Mouse (Mus musculus): Measurements from ENCODE around the gene Gm20696. TPM values are rescaled to one million over a fixed set of nuclear protein-coding genes. Genes with fewer than 3 reads are reported as not detected.
A peak's percentile ranks its signal among the peaks of the same experiment; 100 is the strongest.

The Gm20696 gene
- polyA plus RNA-seq, 1 experiment from 2014 or later: 6.3 TPM

GRCm38 (mm10) chr6:99374448-99375271 lies 291.9 kb downstream of the Gm20696 start:
- no peak overlapping the region for H3K4me2 ChIP-seq (ENCODE audit: low read length)
- 46% methylated on average over 19 of the region's 19 CpGs for WGBS
- H3K36me3 ChIP-seq (ENCODE audit: control insufficient read depth, insufficient read depth): no peaks in the 10 kb centered on the region
- no peaks in the 10 kb centered on the region for H3K27me3 ChIP-seq (replicated peaks; ENCODE audit: control insufficient read depth, insufficient read depth, low read length)
- no peaks in the 10 kb centered on the region for H3K9me3 ChIP-seq (ENCODE audit: control insufficient read depth, low read length)
- peaks cover 40% of the 10 kb centered on the region for H3K4me1 ChIP-seq (replicated peaks; ENCODE audit: control insufficient read depth, insufficient read depth, low read length)
- ATAC-seq: no peak
- H3K4me3 ChIP-seq (replicated peaks; ENCODE audit: low read length): no peak overlapping the region
- H3K27ac ChIP-seq (ENCODE audit: low read length): no peak overlapping the region
- no peak overlapping the region for H3K9ac ChIP-seq (replicated peaks; ENCODE audit: low read depth, low read length)

- ATAC-seq: no peak
- Histone ChIP-seq H3K4me2 (ENCODE audit: low read length) (no peak overlapping the region), H3K4me1 (replicated peaks; ENCODE audit: control insufficient read depth, insufficient read depth, low read length) (peaks cover 34% of the 10 kb centered on the region), H3K9ac (replicated peaks; ENCODE audit: low read depth, low read length) (no peak overlapping the region), H3K9me3 (ENCODE audit: control insufficient read depth, low read length) (no peaks in the 10 kb centered on the region), H3K36me3 (ENCODE audit: control insufficient read depth, insufficient read depth) (no peaks in the 10 kb centered on the region), H3K4me3 (replicated peaks; ENCODE audit: low read length) (no peak overlapping the region), H3K27ac (ENCODE audit: low read length) (no peak overlapping the region), H3K27me3 (replicated peaks; ENCODE audit: control insufficient read depth, insufficient read depth, low read length) (no peaks in the 10 kb centered on the region)
- 87% methylated on average over 5 of the region's 5 CpGs for WGBS
These were observed 294.2 kb downstream of the Gm20696 start for GRCm38 (mm10) chr6:99372427-99372826.

GRCm38 (mm10) chr6:99372016-99372415 lies 294.6 kb downstream of the Gm20696 start:
- H3K4me2 ChIP-seq (ENCODE audit: low read length): no peak overlapping the region
- no peaks in the 10 kb centered on the region for H3K27me3 ChIP-seq (replicated peaks; ENCODE audit: control insufficient read depth, insufficient read depth, low read length)
- H3K9me3 ChIP-seq (ENCODE audit: control insufficient read depth, low read length): no peaks in the 10 kb centered on the region
- no peaks in the 10 kb centered on the region for H3K36me3 ChIP-seq (ENCODE audit: control insufficient read depth, insufficient read depth)
- WGBS: 94% methylated on average over 6 of the region's 6 CpGs
- ATAC-seq: no peak
- H3K4me3 ChIP-seq (replicated peaks; ENCODE audit: low read length): no peak overlapping the region
- H3K27ac ChIP-seq (ENCODE audit: low read length): no peak overlapping the region
- no peak overlapping the region for H3K9ac ChIP-seq (replicated peaks; ENCODE audit: low read depth, low read length)
- peaks cover 30% of the 10 kb centered on the region for H3K4me1 ChIP-seq (replicated peaks; ENCODE audit: control insufficient read depth, insufficient read depth, low read length)

GRCm38 (mm10) chr6:99369931-99370330 lies 296.7 kb downstream of the Gm20696 start:
- no peaks in the 10 kb centered on the region for H3K36me3 ChIP-seq (ENCODE audit: control insufficient read depth, insufficient read depth)
- no peak overlapping the region for H3K27ac ChIP-seq (ENCODE audit: low read length)
- H3K4me3 ChIP-seq (replicated peaks; ENCODE audit: low read length): no peak overlapping the region
- H3K9ac ChIP-seq (replicated peaks; ENCODE audit: low read depth, low read length): no peak overlapping the region
- no peak for ATAC-seq
- no peaks in the 10 kb centered on the region for H3K9me3 ChIP-seq (ENCODE audit: control insufficient read depth, low read length)
- H3K27me3 ChIP-seq (replicated peaks; ENCODE audit: control insufficient read depth, insufficient read depth, low read length): no peaks in the 10 kb centered on the region
- WGBS: 81% methylated on average over 2 of the region's 2 CpGs
- H3K4me2 ChIP-seq (ENCODE audit: low read length): no peak overlapping the region
- H3K4me1 ChIP-seq (replicated peaks; ENCODE audit: control insufficient read depth, insufficient read depth, low read length): peaks cover 10% of the 10 kb centered on the region

- no peak overlapping the region for H3K27ac ChIP-seq (ENCODE audit: low read length)
- peaks cover 3% of the 10 kb centered on the region for H3K4me1 ChIP-seq (replicated peaks; ENCODE audit: control insufficient read depth, insufficient read depth, low read length)
- no peaks in the 10 kb centered on the region for H3K36me3 ChIP-seq (ENCODE audit: control insufficient read depth, insufficient read depth)
- no peak overlapping the region for H3K4me3 ChIP-seq (replicated peaks; ENCODE audit: low read length)
- no peaks in the 10 kb centered on the region for H3K27me3 ChIP-seq (replicated peaks; ENCODE audit: control insufficient read depth, insufficient read depth, low read length)
- ATAC-seq: no peak
- H3K9me3 ChIP-seq (ENCODE audit: control insufficient read depth, low read length): no peaks in the 10 kb centered on the region
- no peak overlapping the region for H3K9ac ChIP-seq (replicated peaks; ENCODE audit: low read depth, low read length)
- no peak overlapping the region for H3K4me2 ChIP-seq (ENCODE audit: low read length)
- WGBS: 82% methylated on average over 3 of the region's 3 CpGs
These were observed 297.4 kb downstream of the Gm20696 start for GRCm38 (mm10) chr6:99369156-99369555.

GRCm38 (mm10) chr6:99368118-99368753 lies 298.4 kb downstream of the Gm20696 start:
- ATAC-seq: no peak
- 90% methylated on average over 4 of the region's 4 CpGs for WGBS
- no peaks in the 10 kb centered on the region for H3K9me3 ChIP-seq (ENCODE audit: control insufficient read depth, low read length)

GRCm38 (mm10) chr6:99364545-99364944 lies 302.1 kb downstream of the Gm20696 start:
- ATAC-seq: peak; percentile 43; the same call in 1 of the 2 replicates
- no peaks in the 10 kb centered on the region; the same call in 1 of the 2 replicates for H3K36me3 ChIP-seq (ENCODE audit: control insufficient read depth, insufficient read depth)
- no peaks in the 10 kb centered on the region for H3K9me3 ChIP-seq (ENCODE audit: control insufficient read depth, low read length)
- 52% methylated on average over 6 of the region's 6 CpGs for WGBS
- H3K9ac ChIP-seq (replicated peaks; ENCODE audit: low read depth, low read length): no peak overlapping the region
- H3K4me1 ChIP-seq (replicated peaks; ENCODE audit: control insufficient read depth, insufficient read depth, low read length): no peaks in the 10 kb centered on the region; the same call in 1 of the 2 replicates
- no peaks in the 10 kb centered on the region for H3K27me3 ChIP-seq (replicated peaks; ENCODE audit: control insufficient read depth, insufficient read depth, low read length)
- no peak overlapping the region for H3K4me3 ChIP-seq (replicated peaks; ENCODE audit: low read length)
- no peak overlapping the region; the same call in 1 of the 2 replicates for H3K27ac ChIP-seq (ENCODE audit: low read length)
- H3K4me2 ChIP-seq (ENCODE audit: low read length): no peak overlapping the region

More at GRCm38 (mm10) chr6:99368118-99368753, 298.4 kb downstream of the Gm20696 start:
- Histone ChIP-seq H3K4me3 (replicated peaks; ENCODE audit: low read length) (no peak overlapping the region), H3K27me3 (replicated peaks; ENCODE audit: control insufficient read depth, insufficient read depth, low read length) (no peaks in the 10 kb centered on the region), H3K4me1 (replicated peaks; ENCODE audit: control insufficient read depth, insufficient read depth, low read length) (no peaks in the 10 kb centered on the region; the same call in 1 of the 2 replicates), H3K4me2 (ENCODE audit: low read length) (no peak overlapping the region), H3K27ac (ENCODE audit: low read length) (no peak overlapping the region), H3K36me3 (ENCODE audit: control insufficient read depth, insufficient read depth) (no peaks in the 10 kb centered on the region; the same call in 1 of the 2 replicates), H3K9ac (replicated peaks; ENCODE audit: low read depth, low read length) (no peak overlapping the region)

- no peak overlapping the region for H3K9ac ChIP-seq (replicated peaks; ENCODE audit: low read depth, low read length)
- H3K27ac ChIP-seq (ENCODE audit: low read length): no peak overlapping the region
- H3K4me3 ChIP-seq (replicated peaks; ENCODE audit: low read length): no peak overlapping the region
- H3K4me1 ChIP-seq (replicated peaks; ENCODE audit: control insufficient read depth, insufficient read depth, low read length): no peaks in the 10 kb centered on the region; the same call in 1 of the 2 replicates
- no peak for ATAC-seq
- WGBS: 97% methylated on average over 4 of the region's 4 CpGs
- H3K36me3 ChIP-seq (ENCODE audit: control insufficient read depth, insufficient read depth): no peaks in the 10 kb centered on the region; the same call in 1 of the 2 replicates
- no peak overlapping the region for H3K4me2 ChIP-seq (ENCODE audit: low read length)
- H3K27me3 ChIP-seq (replicated peaks; ENCODE audit: control insufficient read depth, insufficient read depth, low read length): no peaks in the 10 kb centered on the region
- H3K9me3 ChIP-seq (ENCODE audit: control insufficient read depth, low read length): no peaks in the 10 kb centered on the region
These were observed 306.0 kb downstream of the Gm20696 start for GRCm38 (mm10) chr6:99360581-99360980.

- H3K9ac ChIP-seq (replicated peaks; ENCODE audit: low read depth, low read length): no peak overlapping the region
- H3K4me3 ChIP-seq (replicated peaks; ENCODE audit: low read length): no peak overlapping the region
- 86% methylated on average over 6 of the region's 6 CpGs for WGBS
- H3K4me1 ChIP-seq (replicated peaks; ENCODE audit: control insufficient read depth, insufficient read depth, low read length): peaks cover 3% of the 10 kb centered on the region; the same call in 1 of the 2 replicates
- ATAC-seq: no peak
- H3K36me3 ChIP-seq (ENCODE audit: control insufficient read depth, insufficient read depth): no peaks in the 10 kb centered on the region; the same call in 1 of the 2 replicates
- no peak overlapping the region for H3K27ac ChIP-seq (ENCODE audit: low read length)
- no peak overlapping the region for H3K4me2 ChIP-seq (ENCODE audit: low read length)
- no peaks in the 10 kb centered on the region for H3K27me3 ChIP-seq (replicated peaks; ENCODE audit: control insufficient read depth, insufficient read depth, low read length)
- no peaks in the 10 kb centered on the region for H3K9me3 ChIP-seq (ENCODE audit: control insufficient read depth, low read length)
These were observed 306.7 kb downstream of the Gm20696 start for GRCm38 (mm10) chr6:99359765-99360499.
